Mouse (Mus musculus) 3134 (cell line): ENCODE measurements at regions not wholly inside any gene's neighbourhood (a gene's known extent, or its start where the extent isn't known, plus 50 kb on each side); places are given as distances from the start of the nearest gene placed in this dataset.

ENCODE experiments used
- DNase-seq: peaks from one replicate; pipeline ENCODE4 v3.0.0-alpha.2; 2011; ENCODE audit warnings: low spot score; ENCODE audit not compliant: insufficient read length; ENCODE audit errors: extremely low read depth

DNA sequence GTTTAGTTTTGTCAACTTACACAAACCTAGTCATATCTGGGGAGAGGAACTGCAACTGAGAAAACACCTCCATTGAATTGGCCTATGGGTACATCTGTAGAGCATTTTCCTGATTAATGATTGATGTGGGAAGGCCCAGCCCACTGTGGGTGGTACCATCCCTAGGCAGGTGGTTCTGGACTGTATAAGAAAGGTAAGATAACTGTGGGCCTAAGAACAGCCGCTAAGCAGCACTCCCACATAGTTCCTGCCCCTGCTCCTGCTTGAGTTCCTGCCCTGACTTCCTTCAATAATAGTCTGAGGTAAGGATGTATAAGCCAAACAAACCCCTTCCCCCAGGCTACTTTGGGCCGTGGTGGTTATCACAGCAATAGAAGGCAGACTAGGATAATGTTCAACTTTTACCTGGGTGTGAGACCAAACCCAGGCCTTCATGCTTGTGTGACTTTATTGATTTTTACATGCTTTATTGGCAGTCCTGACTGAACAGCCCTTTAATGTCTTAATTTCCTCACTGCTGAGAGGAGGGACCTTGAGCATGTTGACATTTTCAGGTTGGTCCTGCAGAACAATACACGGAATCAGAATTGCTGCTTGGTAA is 78.8 kb upstream of the Camk1g start:
- no peak for DNase-seq

DNA sequence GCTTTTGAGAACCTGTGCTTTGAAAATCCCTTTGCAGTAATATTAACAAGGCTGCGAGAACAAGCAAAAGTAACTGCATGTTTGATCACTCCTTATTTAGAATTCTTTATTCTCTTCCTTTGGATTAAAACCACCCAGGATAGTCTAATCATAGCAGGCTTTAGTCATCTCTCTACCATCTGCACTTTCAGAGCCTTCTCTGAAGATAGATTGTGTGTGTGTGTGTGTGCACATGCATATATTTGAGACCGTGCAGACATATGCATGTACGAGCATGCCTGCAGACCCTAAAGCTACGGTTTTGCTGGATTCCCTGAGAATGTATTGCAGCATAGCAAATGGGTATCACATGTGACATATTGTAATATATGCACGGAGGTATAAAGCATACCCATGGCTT is 77.5 kb upstream of the Camk1g start:
- DNase-seq, result no peak

DNA sequence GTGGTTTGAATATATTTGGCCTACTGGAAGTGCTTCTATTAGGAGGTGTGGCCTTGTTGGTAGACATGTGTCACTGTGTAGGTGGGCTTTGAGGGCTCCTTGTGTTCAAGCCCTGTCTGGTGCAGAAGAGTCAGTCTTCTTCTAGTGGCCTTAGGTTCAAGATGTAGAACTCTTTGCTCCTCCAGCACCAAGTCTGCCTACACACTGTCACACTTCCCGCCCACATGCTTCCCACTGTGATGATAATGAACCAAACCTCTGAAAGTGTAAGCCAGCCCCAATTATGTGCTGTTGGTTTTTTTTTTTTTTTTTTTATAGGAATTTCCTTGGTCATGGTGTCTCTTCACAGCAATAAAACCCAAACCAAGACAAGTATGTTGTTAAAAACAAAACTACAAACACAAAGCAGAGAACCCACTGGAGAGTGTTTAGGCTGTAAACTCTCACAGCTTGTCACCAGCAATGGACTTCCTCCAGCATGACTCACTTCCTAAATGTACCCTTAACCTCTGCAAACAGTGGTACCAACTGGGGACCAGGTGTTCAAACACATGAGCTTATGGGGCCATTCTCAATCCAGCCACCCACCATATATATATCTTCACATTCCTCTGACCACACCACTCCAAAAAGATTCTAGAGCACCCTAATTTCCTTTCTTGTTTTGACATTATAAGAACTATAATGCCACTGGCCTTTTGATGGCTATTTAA is 74.0 kb upstream of the Camk1g start:
- DNase-seq, result no peak

DNA sequence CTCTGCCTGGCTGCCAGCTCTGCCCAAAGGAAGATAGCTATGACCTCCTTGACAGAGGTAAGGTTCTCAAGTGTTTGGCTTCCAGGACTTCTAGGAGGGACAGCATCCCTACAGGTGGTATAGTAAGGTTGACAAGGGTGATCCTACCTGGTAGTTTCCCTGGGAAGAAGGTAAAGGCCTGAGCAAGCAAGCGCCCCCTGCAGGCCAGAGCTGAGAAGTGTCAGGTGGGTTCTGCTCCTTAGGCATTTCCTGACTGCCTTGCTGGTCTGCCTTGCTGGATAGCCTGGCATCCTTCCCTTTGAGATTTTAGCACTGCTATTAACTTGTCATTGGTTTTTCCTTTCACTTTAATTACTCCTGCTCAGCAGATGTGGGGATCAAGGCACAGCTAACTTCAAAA is 70.4 kb upstream of the Camk1g start:
- no peak for DNase-seq

DNA sequence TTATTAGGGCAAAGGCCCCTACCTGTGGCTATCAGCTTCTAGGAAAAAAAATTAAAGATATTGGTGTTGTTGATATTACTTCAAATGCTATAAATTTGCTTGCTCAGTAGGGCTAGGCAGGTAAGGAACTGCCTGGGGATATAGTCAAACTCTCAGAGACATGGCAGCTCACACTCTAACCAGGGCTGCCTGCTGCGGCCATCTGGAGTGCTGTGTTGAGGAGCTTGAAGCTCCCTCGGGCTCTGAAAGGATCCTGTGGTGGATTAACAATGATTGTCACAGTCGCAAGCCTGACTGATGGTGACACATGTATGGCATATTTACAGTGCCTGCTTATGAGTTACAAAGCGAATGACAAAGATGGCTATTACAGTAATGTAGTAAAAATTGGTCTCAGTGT is 64.2 kb upstream of the Camk1g start:
- DNase-seq, result no peak

DNA sequence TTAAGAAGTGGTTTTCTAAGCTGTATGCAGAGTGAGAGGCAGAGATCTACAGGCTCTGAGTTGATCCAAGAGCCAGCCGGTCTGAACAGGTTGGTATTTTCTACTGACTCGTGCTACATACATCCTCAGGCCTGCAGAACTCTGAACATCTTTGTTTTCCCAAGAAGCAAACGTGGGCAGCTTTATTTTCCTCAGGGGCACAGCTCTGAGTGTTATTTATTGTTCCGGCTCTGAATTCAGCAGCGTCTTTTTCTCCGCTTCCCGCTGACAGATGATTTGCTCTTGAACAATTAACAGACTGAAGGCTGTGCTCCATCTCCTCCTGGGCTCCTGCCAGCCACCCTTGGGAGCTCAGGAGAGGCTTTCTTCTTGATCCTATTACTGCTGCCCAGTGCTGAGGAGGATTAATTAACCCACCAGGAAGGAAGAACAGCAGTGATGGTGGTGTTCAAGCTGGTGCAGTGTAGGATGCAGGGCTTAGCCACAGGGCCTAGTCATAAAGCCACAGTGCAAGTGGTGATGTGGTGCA is 63.5 kb upstream of the Camk1g start:
- no peak for DNase-seq

DNA sequence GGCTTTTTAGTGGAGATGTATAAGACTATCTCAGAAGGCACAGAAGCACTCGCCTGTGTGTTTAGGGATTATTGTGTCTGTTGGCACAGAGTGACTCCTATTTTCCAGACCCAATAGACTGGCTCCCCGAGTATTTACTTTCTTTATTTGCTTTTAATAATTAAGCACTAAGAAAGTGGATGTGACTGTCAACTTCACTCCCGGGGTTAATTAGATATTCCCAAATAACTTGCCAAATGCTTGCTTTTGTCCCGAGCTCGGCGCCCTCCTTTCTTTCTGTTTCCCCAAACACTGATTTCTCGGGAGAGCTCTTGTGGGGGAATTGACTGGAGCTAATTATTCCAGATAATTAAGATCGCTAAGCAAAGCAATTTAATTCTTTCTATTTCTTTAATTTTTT is 60.1 kb upstream of the Camk1g start:
- DNase-seq, result no peak

DNA sequence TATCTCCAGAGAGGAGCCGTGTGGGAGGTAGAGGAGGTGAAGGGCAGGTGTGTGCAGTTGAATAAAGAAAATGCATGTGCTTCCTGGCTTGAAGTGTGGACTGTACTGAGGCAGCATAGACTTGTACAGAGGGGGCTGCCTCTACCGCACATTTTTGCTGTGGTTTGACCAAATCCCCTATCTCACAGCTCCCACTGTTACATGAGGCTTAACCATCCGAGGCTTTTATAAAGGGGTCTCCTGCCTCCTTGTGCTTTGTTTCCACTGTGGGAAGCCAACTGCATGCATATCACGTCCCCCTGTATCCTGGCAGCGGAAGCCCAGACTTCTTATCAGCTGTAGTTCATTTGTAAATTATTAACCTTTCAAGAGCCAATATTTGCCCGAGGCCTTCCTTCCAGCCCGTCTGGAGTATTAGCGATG is 53.6 kb upstream of the Camk1g start:
- DNase-seq, result no peak

DNA sequence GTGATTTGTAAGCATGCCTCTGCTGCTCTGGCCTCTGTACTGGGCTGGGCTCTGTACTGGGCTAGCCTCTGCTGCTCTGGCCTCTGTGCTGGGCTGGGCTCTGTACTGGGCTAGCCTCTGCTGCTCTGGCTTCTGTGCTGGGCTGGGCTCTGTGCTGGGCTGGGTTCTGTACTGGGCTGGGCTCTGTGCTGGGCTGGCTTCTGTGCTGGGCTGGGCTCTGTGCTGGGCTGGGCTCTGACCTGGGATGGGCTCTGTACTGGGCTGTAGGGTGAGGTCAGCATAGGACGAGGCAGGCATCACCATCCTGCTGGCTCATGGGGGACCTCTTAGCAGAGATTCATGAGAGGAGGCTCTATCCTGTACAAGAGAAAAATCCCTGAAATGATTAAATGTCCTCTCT is 52.8 kb upstream of the Camk1g start:
- no peak for DNase-seq

DNA sequence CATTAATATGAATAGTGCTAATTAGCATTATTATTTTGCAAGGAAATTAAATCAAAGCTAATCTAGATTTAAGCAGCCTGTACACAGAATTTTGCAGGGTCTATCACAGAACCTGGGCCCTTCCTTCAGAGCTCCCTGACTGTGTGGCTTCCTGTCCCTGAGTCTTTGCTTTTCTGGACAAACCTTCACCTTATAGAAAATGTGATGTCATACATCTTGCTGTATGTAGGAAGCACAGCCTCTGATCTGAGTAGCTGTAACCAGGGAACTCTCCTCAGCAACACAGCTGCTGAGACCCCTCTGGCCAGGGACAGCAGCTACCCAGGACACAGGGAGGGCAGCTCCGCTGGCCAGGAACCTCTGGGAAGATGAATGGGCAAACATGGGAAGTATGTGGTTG is 51.7 kb upstream of the Camk1g start:
- no peak for DNase-seq

DNA sequence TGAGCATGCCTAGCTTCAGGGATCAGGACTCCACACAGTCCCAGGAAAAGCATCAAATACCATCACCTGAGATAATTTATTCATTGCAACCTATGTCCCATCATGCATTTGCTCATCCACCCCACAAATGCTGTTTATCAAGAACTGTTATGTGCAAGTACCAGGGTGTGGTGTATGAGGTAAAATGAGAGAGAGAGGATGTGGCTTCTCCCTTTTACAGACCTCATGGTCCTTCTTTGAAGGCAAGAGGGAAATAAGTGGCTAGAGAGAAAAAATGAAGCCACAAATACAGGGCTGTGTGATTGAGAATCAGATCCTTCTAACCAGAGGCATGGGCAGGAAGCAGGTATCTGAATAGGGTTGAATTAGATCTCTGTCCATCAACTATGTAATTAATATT is 51.3 kb upstream of the Camk1g start:
- no peak for DNase-seq
